Mouse (Mus musculus) forebrain, postnatal 0 days (tissue): ENCODE data around the gene Syn3. TPM values are rescaled to one million over a fixed set of nuclear protein-coding genes. Genes with fewer than 3 reads are reported as not detected.

Source experiments
- ATAC-seq: fragments of 200-750 bp; cut with Nextera tagmentation; 2 replicates; pipeline ENCODE4 v1.8.0; 2017; ENCODE audit warnings: mild to moderate bottlenecking, moderate library complexity
- DNase-seq: peaks from one replicate; pipeline ENCODE4 v3.0.0-alpha.2; 2015
- H3K27ac ChIP-seq: fragments of 300-500 bp; sonication (generic); 2 replicates; pipeline ENCODE4 v1.5.1; 2014; ENCODE audit warnings: low read depth, mild to moderate bottlenecking, antibody characterized with exemption, low read length, moderate library complexity, mixed read lengths
- H3K27me3 ChIP-seq: fragments of 300-500 bp; sonication (generic); 2 replicates; pipeline ENCODE4 v1.6.1; 2014; ENCODE audit warnings: mild to moderate bottlenecking, low read length, mixed read lengths; ENCODE audit not compliant: insufficient read depth
- H3K36me3 ChIP-seq: fragments of 300-500 bp; sonication (generic); 2 replicates; pipeline ENCODE4 v1.6.1; 2014; ENCODE audit warnings: mild to moderate bottlenecking, moderate library complexity; ENCODE audit not compliant: insufficient read depth
- H3K4me1 ChIP-seq: fragments of 300-500 bp; sonication (generic); 2 replicates; pipeline ENCODE4 v1.6.1; 2014; ENCODE audit warnings: antibody characterized with exemption; ENCODE audit not compliant: insufficient read depth
- H3K4me2 ChIP-seq: fragments of 300-500 bp; sonication (generic); 2 replicates; pipeline ENCODE4 v1.6.1; 2014; ENCODE audit warnings: low read depth, mild to moderate bottlenecking, moderate library complexity
- H3K4me3 ChIP-seq: fragments of 300-500 bp; sonication (generic); 2 replicates; pipeline ENCODE4 v1.5.1; 2014; ENCODE audit warnings: low read depth, low read length, mixed read lengths
- H3K9ac ChIP-seq: fragments of 300-500 bp; sonication (generic); 2 replicates; pipeline ENCODE4 v1.6.1; 2014; ENCODE audit warnings: mild to moderate bottlenecking
- H3K9me3 ChIP-seq: fragments of 300-500 bp; sonication (generic); 2 replicates; pipeline ENCODE4 v1.6.1; 2016; ENCODE audit warnings: low read length
- CTCF ChIP-seq: sonication (generic); IDR thresholded peaks from 2 replicates; pipeline ENCODE4 v1.5.1; 2016; ENCODE audit warnings: antibody characterized with exemption, control low read depth, low read depth
- WGBS: fragments of 180-500 bp; shearing (Covaris S2); extraction: QIAGEN DNeasy Blood & Tissue Kit; methylation state at CpG from one replicate; pipeline ENCODE4 v1.1.7; 2014; 5-methylcytosine and 5-hydroxymethylcytosine counted together
- polyA plus RNA-seq: library from polyadenylated mRNA; unstranded; fragments of >200 nt; fragmentation: Nextera tagmentation; extraction: Ambion mirVana; gene quantifications from 2 replicates; pipeline ENCODE4 v1.2.1, GENCODE M21; 2015
- total RNA-seq: library from RNA; depleted of rRNA; stranded (reverse); fragments of >200 nt; gene quantifications from 2 replicates; pipeline ENCODE4 v1.2.3, GENCODE M21; 2014

Syn3 gene
- total and polyA plus RNA-seq, 2 experiments from 2014 or later: 16.4 to 47.6 TPM

- DNase-seq (no peak), ATAC-seq (no peak)
- no peak overlapping the region for H3K4me2 ChIP-seq
- no peaks in the 10 kb centered on the region for H3K4me1 ChIP-seq
- 95% methylated on average over 9 of the region's 9 CpGs for WGBS
- H3K9me3 ChIP-seq: no peaks in the 10 kb centered on the region
- H3K9ac ChIP-seq: no peak overlapping the region
- TF ChIP-seq CTCF: no peak
- no peak overlapping the region for H3K27ac ChIP-seq
- H3K36me3 ChIP-seq: peaks cover 13% of the 10 kb centered on the region
- H3K27me3 ChIP-seq: no peaks in the 10 kb centered on the region
- no peak overlapping the region for H3K4me3 ChIP-seq
Observed at GRCm38 (mm10) chr10:86345645-86346044, 153.1 kb downstream of the Syn3 start.

- Histone ChIP-seq H3K9me3 (no peaks in the 10 kb centered on the region), H3K36me3 (peaks cover 9% of the 10 kb centered on the region; the same call in 1 of the 2 replicates), H3K27me3 (no peaks in the 10 kb centered on the region), H3K9ac (no peak overlapping the region), H3K4me3 (no peak overlapping the region), H3K4me2 (no peak overlapping the region), H3K4me1 (no peaks in the 10 kb centered on the region), H3K27ac (no peak overlapping the region)
- WGBS: 70% methylated on average over 6 of the region's 6 CpGs
- DNase-seq (no peak), ATAC-seq (no peak)
- TF ChIP-seq CTCF: no peak
Observed at GRCm38 (mm10) chr10:86344654-86345053, 154.0 kb downstream of the Syn3 start.

GRCm38 (mm10) chr10:86343931-86344330, 154.8 kb downstream of the Syn3 start:
- H3K4me2 ChIP-seq: no peak overlapping the region
- no peaks in the 10 kb centered on the region for H3K9me3 ChIP-seq
- no peaks in the 10 kb centered on the region for H3K27me3 ChIP-seq
- H3K27ac ChIP-seq: no peak overlapping the region
- ATAC-seq (no peak), DNase-seq (no peak)
- TF ChIP-seq CTCF: no peak
- 96% methylated on average over 7 of the region's 7 CpGs for WGBS
- H3K36me3 ChIP-seq: 0 out of 2 replicates have a peak, but pooled peaks cover 6% of the 10 kb centered on the region
- H3K4me3 ChIP-seq: no peak overlapping the region
- no peak overlapping the region for H3K9ac ChIP-seq
- no peaks in the 10 kb centered on the region for H3K4me1 ChIP-seq

GRCm38 (mm10) chr10:86343362-86343761, 155.3 kb downstream of the Syn3 start:
- Histone ChIP-seq H3K4me3 (no peak overlapping the region), H3K4me2 (no peak overlapping the region), H3K9ac (no peak overlapping the region), H3K36me3 (0 out of 2 replicates have a peak, but pooled peaks cover 6% of the 10 kb centered on the region), H3K27me3 (no peaks in the 10 kb centered on the region), H3K4me1 (no peaks in the 10 kb centered on the region), H3K9me3 (no peaks in the 10 kb centered on the region), H3K27ac (no peak overlapping the region)
- DNase-seq (no peak), ATAC-seq (no peak)
- no peak for TF ChIP-seq CTCF
- WGBS: 84% methylated on average over 6 of the region's 6 CpGs

GRCm38 (mm10) chr10:86342713-86343112, 156.0 kb downstream of the Syn3 start:
- Histone ChIP-seq H3K4me1 (no peaks in the 10 kb centered on the region), H3K9ac (no peak overlapping the region), H3K27me3 (no peaks in the 10 kb centered on the region), H3K4me3 (no peak overlapping the region), H3K9me3 (no peaks in the 10 kb centered on the region), H3K27ac (no peak overlapping the region), H3K36me3 (0 out of 2 replicates have a peak, but pooled peaks cover 6% of the 10 kb centered on the region), H3K4me2 (no peak overlapping the region)
- no peak for TF ChIP-seq CTCF
- WGBS: 64% methylated on average over 7 of the region's 7 CpGs
- ATAC-seq (0 out of 2 replicates have a peak, but pooled peaks have one; percentile 28), DNase-seq (no peak)

- no peak for ATAC-seq
- no peaks in the 10 kb centered on the region for H3K4me1 ChIP-seq
- no peak overlapping the region for H3K27ac ChIP-seq
- H3K36me3 ChIP-seq: 0 out of 2 replicates have a peak, but pooled peaks cover 6% of the 10 kb centered on the region
- WGBS: 79% methylated on average over 4 of the region's 4 CpGs
- DNase-seq: no peak
- H3K9me3 ChIP-seq: no peaks in the 10 kb centered on the region
- H3K4me2 ChIP-seq: no peak overlapping the region
- no peak overlapping the region for H3K4me3 ChIP-seq
- no peak overlapping the region for H3K9ac ChIP-seq
- no peaks in the 10 kb centered on the region for H3K27me3 ChIP-seq
- no peak for TF ChIP-seq CTCF
Observed at GRCm38 (mm10) chr10:86342151-86342550, 156.5 kb downstream of the Syn3 start.

- Histone ChIP-seq H3K27ac (no peak overlapping the region), H3K4me1 (no peaks in the 10 kb centered on the region), H3K4me2 (no peak overlapping the region), H3K36me3 (0 out of 2 replicates have a peak, but pooled peaks cover 6% of the 10 kb centered on the region), H3K9ac (no peak overlapping the region), H3K27me3 (no peaks in the 10 kb centered on the region), H3K4me3 (no peak overlapping the region), H3K9me3 (no peaks in the 10 kb centered on the region)
- ATAC-seq: no peak
- no peak for DNase-seq
- 46% methylated on average over 8 of the region's 8 CpGs for WGBS
- TF ChIP-seq CTCF: no peak
Observed at GRCm38 (mm10) chr10:86341589-86341988, 157.1 kb downstream of the Syn3 start.
